8 mouse cellular contexts compared by ENCODE assay signal in genomic region chr5:123381968-123382367, GRCm38 (mm10). TPM values are rescaled to one million over a fixed set of nuclear protein-coding genes. Genes with fewer than 3 reads are reported as not detected.
DNase-seq lines count a peak whose midpoint lies in the region; ATAC-seq and TF ChIP-seq lines count a peak whose summit lies in the region.

No protein-coding gene starts in this region.

- DNase-seq in midbrain, embryonic 14.5 days: peak; percentile 27
- DNase-seq in midbrain, postnatal 0 days (ENCODE audit: low spot score): no peak
- peak; percentile 65 for DNase-seq in kidney, postnatal 14 days
- DNase-seq in retina, embryonic 14.5 days (ENCODE audit: low spot score): no peak
- no peak for DNase-seq in right cerebral cortex, postnatal 25 days
- no peak for DNase-seq in cerebellum, postnatal 25 days

- TF ChIP-seq CTCF in midbrain, postnatal 0 days (IDR thresholded peaks at IDR 0.05): no peak

- no peak overlapping the region for H3K4me3 ChIP-seq in midbrain, embryonic 14.5 days (replicated peaks; ENCODE audit: low read depth, low read length)
- H3K4me3 ChIP-seq in midbrain, postnatal 0 days (ENCODE audit: low read depth, low read length): no peak overlapping the region
- H3K4me3 ChIP-seq in embryonic facial prominence, embryonic 13.5 days: no peak overlapping the region

- H3K4me2 ChIP-seq in midbrain, embryonic 14.5 days (ENCODE audit: low read length): no peak overlapping the region
- H3K4me2 ChIP-seq in midbrain, postnatal 0 days (ENCODE audit: low read depth, low read length, poor library complexity, severe bottlenecking): no peak overlapping the region
- peak overlapping the region; percentile 40 for H3K4me2 ChIP-seq in embryonic facial prominence, embryonic 13.5 days

- no peaks in the 10 kb centered on the region for H3K27me3 ChIP-seq in midbrain, embryonic 14.5 days (ENCODE audit: control insufficient read depth, insufficient read depth, low read length)
- no peaks in the 10 kb centered on the region for H3K27me3 ChIP-seq in midbrain, postnatal 0 days (ENCODE audit: insufficient read depth, low read length)
- H3K27me3 ChIP-seq in embryonic facial prominence, embryonic 13.5 days: no peaks in the 10 kb centered on the region

- H3K27ac ChIP-seq in midbrain, embryonic 14.5 days (replicated peaks; ENCODE audit: low read depth, low read length): no peak overlapping the region
- no peak overlapping the region for H3K27ac ChIP-seq in midbrain, postnatal 0 days (ENCODE audit: low read depth, low read length)
- no peak overlapping the region for H3K27ac ChIP-seq in embryonic facial prominence, embryonic 13.5 days

- no peaks in the 10 kb centered on the region for H3K9me3 ChIP-seq in midbrain, embryonic 14.5 days (ENCODE audit: control insufficient read depth, low read length)
- no peaks in the 10 kb centered on the region for H3K9me3 ChIP-seq in midbrain, postnatal 0 days (ENCODE audit: low read length)
- no peaks in the 10 kb centered on the region for H3K9me3 ChIP-seq in embryonic facial prominence, embryonic 13.5 days

- WGBS in midbrain, embryonic 14.5 days: 39% methylated on average over 20 of the region's 20 CpGs
- 44% methylated on average over 20 of the region's 20 CpGs for WGBS in midbrain, postnatal 0 days
- 26% methylated on average over 20 of the region's 20 CpGs for WGBS in embryonic facial prominence, embryonic 13.5 days

- H3K9ac ChIP-seq in midbrain, embryonic 14.5 days (replicated peaks; ENCODE audit: low read length): no peak overlapping the region
- H3K9ac ChIP-seq in midbrain, postnatal 0 days (replicated peaks; ENCODE audit: low read length, poor library complexity, severe bottlenecking): no peak overlapping the region
- no peak overlapping the region for H3K9ac ChIP-seq in embryonic facial prominence, embryonic 13.5 days

- ATAC-seq in midbrain, embryonic 14.5 days (ENCODE audit: low FRiP score, low TSS enrichment): no peak
- no peak for ATAC-seq in midbrain, postnatal 0 days (ENCODE audit: low FRiP score)
- no peak for ATAC-seq in embryonic facial prominence, embryonic 13.5 days (ENCODE audit: insufficient number of reproducible peaks, insufficient read depth, low FRiP score, low TSS enrichment, low read depth)
- peak; percentile 44 for ATAC-seq in neutrophil, adult 5-6 weeks (ENCODE audit: extremely low read depth, insufficient number of reproducible peaks, low FRiP score, poor library complexity, severe bottlenecking)

- no peaks in the 10 kb centered on the region for H3K36me3 ChIP-seq in midbrain, embryonic 14.5 days (ENCODE audit: control insufficient read depth, insufficient read depth, low read length)
- H3K36me3 ChIP-seq in midbrain, postnatal 0 days (ENCODE audit: insufficient read depth, low read length): no peaks in the 10 kb centered on the region
- no peaks in the 10 kb centered on the region for H3K36me3 ChIP-seq in embryonic facial prominence, embryonic 13.5 days

- H3K4me1 ChIP-seq in midbrain, embryonic 14.5 days (ENCODE audit: control insufficient read depth, insufficient read depth, low read length): no peaks in the 10 kb centered on the region
- no peaks in the 10 kb centered on the region for H3K4me1 ChIP-seq in midbrain, postnatal 0 days (ENCODE audit: insufficient read depth, low read length)
- H3K4me1 ChIP-seq in embryonic facial prominence, embryonic 13.5 days: peaks cover 27% of the 10 kb centered on the region

RNA-seq across cellular contexts. Expression of gene Mlxip, which starts 12.6 kb away (rescaled TPM):
- 18.7 and 23.0 TPM in 2 replicates for polyA plus RNA-seq in midbrain, embryonic 14.5 days (2014; fragmentation: Nextera tagmentation; extraction: Ambion mirVana)
- 16.6 and 17.9 TPM in 2 replicates for total RNA-seq in midbrain, postnatal 0 days (2014; rRNA removed)
- polyA plus RNA-seq in midbrain, postnatal 0 days (2015; fragmentation: Nextera tagmentation; extraction: Ambion mirVana): 9.8 and 11.3 TPM in 2 replicates
- 14.0 and 16.4 TPM in 2 replicates for polyA plus RNA-seq in embryonic facial prominence, embryonic 13.5 days (2015; fragmentation: Nextera tagmentation; extraction: Ambion mirVana)
- 50.7 and 57.7 TPM in 2 replicates for total RNA-seq in neutrophil, adult 5-6 weeks (2017)

RNA-seq across cellular contexts. Expression of gene Bcl7a, which starts 38.3 kb away (rescaled TPM):
- 42.4 and 44.0 TPM in 2 replicates for polyA plus RNA-seq in midbrain, embryonic 14.5 days (2014; fragmentation: Nextera tagmentation; extraction: Ambion mirVana)
- total RNA-seq in midbrain, postnatal 0 days (2014; rRNA removed): 33.5 and 40.7 TPM in 2 replicates
- 21.4 and 21.6 TPM in 2 replicates for polyA plus RNA-seq in midbrain, postnatal 0 days (2015; fragmentation: Nextera tagmentation; extraction: Ambion mirVana)
- polyA plus RNA-seq in embryonic facial prominence, embryonic 13.5 days (2015; fragmentation: Nextera tagmentation; extraction: Ambion mirVana): 37.5 and 41.0 TPM in 2 replicates
- total RNA-seq in neutrophil, adult 5-6 weeks (2017): 26.6 and 28.3 TPM in 2 replicates

Comparison
In these comparisons a context has a peak if more than half of its experiments do, and no peak if none do; other contexts are left out.
1. DNase-seq: peak in midbrain, embryonic 14.5 days (single experiment) and kidney, postnatal 14 days (single experiment); none in midbrain, postnatal 0 days (single experiment), retina, embryonic 14.5 days (single experiment), right cerebral cortex, postnatal 25 days (single experiment) and cerebellum, postnatal 25 days (0 of 2).